Mouse (Mus musculus) olfactory bulb, adult 2 months (tissue): ENCODE results near the gene Mrpl49. TPM values are rescaled to one million over a fixed set of nuclear protein-coding genes. Genes with fewer than 3 reads are reported as not detected.
A peak's percentile ranks its signal among the peaks of the same experiment; 100 is the strongest.

Experiments
- H3K27ac ChIP-seq: fragments of 200-500 bp; 2 replicates; pipeline ENCODE4 v1.5.1; 2012; ENCODE audit warnings: low read depth, low read length; ENCODE audit not compliant: insufficient read depth
- H3K4me1 ChIP-seq: fragments of 200-500 bp; 2 replicates; pipeline ENCODE4 v1.6.1; 2012; ENCODE audit warnings: low read length; ENCODE audit not compliant: control insufficient read depth, insufficient read depth
- H3K4me3 ChIP-seq: fragments of 200-500 bp; 2 replicates; pipeline ENCODE4 v1.5.1; 2012; ENCODE audit warnings: mild to moderate bottlenecking, low read depth, low read length, moderate library complexity; ENCODE audit not compliant: insufficient read depth
- CTCF ChIP-seq: fragments of 200-500 bp; IDR thresholded peaks from 2 replicates; pipeline ENCODE4 v1.5.1; 2012; ENCODE audit warnings: low read depth, mild to moderate bottlenecking, low read length, moderate library complexity; ENCODE audit not compliant: insufficient read depth
- POLR2A ChIP-seq: fragments of 200-500 bp; IDR thresholded peaks from 2 replicates; pipeline ENCODE4 v1.6.1; 2012; ENCODE audit warnings: mild to moderate bottlenecking, low read depth, low read length, moderate library complexity; ENCODE audit not compliant: insufficient read depth
- WGBS: fragments of 180-500 bp; shearing (Covaris S2); methylation state at CpG from one replicate; pipeline ENCODE4 v1.1.7; 2018; 5-methylcytosine and 5-hydroxymethylcytosine counted together
- polyA plus RNA-seq: library from polyadenylated mRNA; stranded (reverse); fragments of >200 nt; gene quantifications from 2 replicates; pipeline ENCODE4 v1.2.4, GENCODE M21; 2012; ENCODE audit warnings: low replicate concordance; ENCODE audit not compliant: missing spikeins, insufficient read depth, insufficient read length

Gene Mrpl49
- polyA plus RNA-seq, 1 experiment, result not detected

- Histone ChIP-seq H3K4me1 (peaks cover 15% of the 10 kb centered on the region), H3K27ac (peak within 1 kb of the TSS; percentile 41), H3K4me3 (peak within 1 kb of the TSS; percentile 90)
- WGBS, result under 1% methylated on average over 58 of the region's 58 CpGs
- TF ChIP-seq POLR2A (peak; percentile 68), CTCF (no peak)
These were observed 3.5 kb upstream of the Mrpl49 start, which contains the start of gene Znhit2 for GRCm38 (mm10) chr19:6061021-6061533. Gene Znhit2, plus strand, starts transcription at chr19:6061192.

GRCm38 (mm10) chr19:6058966-6059365 is 1.4 kb upstream of the Mrpl49 start:
- Histone ChIP-seq H3K27ac (no peak overlapping the region), H3K4me3 (no peak overlapping the region), H3K4me1 (peaks cover 15% of the 10 kb centered on the region)
- no peak for TF ChIP-seq CTCF
- TF ChIP-seq POLR2A, result no peak
- WGBS, result 82% methylated on average over 5 of the region's 5 CpGs

GRCm38 (mm10) chr19:6058513-6058912 is 928 bp upstream of the Mrpl49 start:
- Histone ChIP-seq H3K4me3 (peak overlapping the region; percentile 90), H3K27ac (no peak overlapping the region), H3K4me1 (peaks cover 15% of the 10 kb centered on the region)
- 28% methylated on average over 5 of the region's 5 CpGs for WGBS
- TF ChIP-seq CTCF, result no peak
- TF ChIP-seq POLR2A, result no peak

GRCm38 (mm10) chr19:6056696-6057095 is 889 bp downstream of the Mrpl49 start:
- H3K4me3 ChIP-seq, result no peak overlapping the region
- H3K4me1 ChIP-seq, result peaks cover 3% of the 10 kb centered on the region; the same call in 1 of the 2 replicates
- 23% methylated on average over 4 of the region's 4 CpGs for WGBS
- no peak overlapping the region for H3K27ac ChIP-seq
- no peak for TF ChIP-seq CTCF
- TF ChIP-seq POLR2A, result no peak

- Histone ChIP-seq H3K27ac (no peak overlapping the region), H3K4me1 (peaks cover 3% of the 10 kb centered on the region; the same call in 1 of the 2 replicates), H3K4me3 (no peak overlapping the region)
- no peak for TF ChIP-seq CTCF
- no peak for TF ChIP-seq POLR2A
- WGBS, result 84% methylated on average over 5 of the region's 5 CpGs
These were observed 3.3 kb downstream of the Mrpl49 start for GRCm38 (mm10) chr19:6054296-6054695.

GRCm38 (mm10) chr19:6052516-6052915 is 5.1 kb downstream of the Mrpl49 start:
- no peak overlapping the region for H3K27ac ChIP-seq
- no peak overlapping the region for H3K4me3 ChIP-seq
- no peak for TF ChIP-seq CTCF
- TF ChIP-seq POLR2A, result no peak
- peaks cover 10% of the 10 kb centered on the region for H3K4me1 ChIP-seq
- 85% methylated on average over 7 of the region's 7 CpGs for WGBS

- WGBS, result 87% methylated on average over 11 of the region's 11 CpGs
- no peak overlapping the region for H3K27ac ChIP-seq
- TF ChIP-seq POLR2A, result no peak
- TF ChIP-seq CTCF, result no peak
These were observed 8.7 kb downstream of the Mrpl49 start for GRCm38 (mm10) chr19:6048681-6049410.

GRCm38 (mm10) chr19:6047899-6048166 is 9.8 kb downstream of the Mrpl49 start:
- Histone ChIP-seq H3K27ac (no peak overlapping the region), H3K4me3 (peak overlapping the region; percentile 88), H3K4me1 (peaks cover 10% of the 10 kb centered on the region)
- TF ChIP-seq POLR2A, result no peak
- TF ChIP-seq CTCF, result no peak
- 86% methylated on average over 8 of the region's 8 CpGs for WGBS

More at GRCm38 (mm10) chr19:6048681-6049410, 8.7 kb downstream of the Mrpl49 start:
- Histone ChIP-seq H3K4me1 (peaks cover 10% of the 10 kb centered on the region), H3K4me3 (no peak overlapping the region)

- TF ChIP-seq CTCF (no peak), POLR2A (no peak)
- Histone ChIP-seq H3K4me3 (peak overlapping the region; percentile 88), H3K4me1 (peaks cover 10% of the 10 kb centered on the region), H3K27ac (peak overlapping the region; percentile 63)
- WGBS, result 1% methylated on average over 44 of the region's 44 CpGs
These were observed 10.3 kb downstream of the Mrpl49 start for GRCm38 (mm10) chr19:6047154-6047898.
